Mouse (Mus musculus) thymus, postnatal 14 days (tissue): ENCODE results near the gene Fam131b.
A peak's percentile ranks its signal among the peaks of the same experiment; 100 is the strongest.

Experiments
- DNase-seq: peaks from one replicate; pipeline ENCODE4 v3.0.0; 2021

Gene Fam131b

DNA sequence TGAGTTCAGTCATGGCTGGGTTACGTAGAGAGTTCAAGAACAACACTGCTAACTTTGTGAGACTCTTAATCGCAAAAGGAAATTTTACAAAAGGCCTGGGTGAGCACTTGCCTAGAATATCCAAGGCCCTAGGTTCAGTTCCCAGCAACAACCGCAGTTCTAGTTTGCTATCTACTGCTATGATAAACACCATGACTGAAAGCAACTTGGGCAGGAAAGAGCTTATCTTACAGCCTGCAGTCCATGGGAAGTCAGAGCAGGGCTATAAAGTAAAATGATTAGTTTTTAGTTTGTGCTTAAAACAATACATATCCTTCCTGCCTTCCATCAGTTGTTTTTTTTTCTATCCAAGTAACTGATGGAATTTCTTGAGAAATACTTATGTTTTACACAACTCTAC, 2.1 kb upstream of the Fam131b start:
- DNase-seq: no peak

DNA sequence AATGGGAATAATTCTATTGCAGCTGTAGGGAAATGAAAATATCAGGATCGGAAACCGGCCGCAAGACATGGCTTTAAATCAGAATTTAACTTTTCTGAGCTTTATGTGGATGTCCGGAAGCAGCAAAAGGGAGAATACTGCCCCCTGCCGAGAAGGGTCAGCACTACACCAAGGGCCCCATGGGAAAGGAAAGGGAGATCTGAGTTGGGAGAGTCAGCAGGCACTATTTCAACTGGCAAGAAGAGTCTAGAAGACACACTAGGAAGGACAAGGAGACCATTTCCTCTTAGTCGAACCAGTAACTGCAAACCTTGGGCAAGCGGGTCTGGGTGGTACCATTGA, 796 bp upstream of the Fam131b start:
- DNase-seq: peak; percentile 86

DNA sequence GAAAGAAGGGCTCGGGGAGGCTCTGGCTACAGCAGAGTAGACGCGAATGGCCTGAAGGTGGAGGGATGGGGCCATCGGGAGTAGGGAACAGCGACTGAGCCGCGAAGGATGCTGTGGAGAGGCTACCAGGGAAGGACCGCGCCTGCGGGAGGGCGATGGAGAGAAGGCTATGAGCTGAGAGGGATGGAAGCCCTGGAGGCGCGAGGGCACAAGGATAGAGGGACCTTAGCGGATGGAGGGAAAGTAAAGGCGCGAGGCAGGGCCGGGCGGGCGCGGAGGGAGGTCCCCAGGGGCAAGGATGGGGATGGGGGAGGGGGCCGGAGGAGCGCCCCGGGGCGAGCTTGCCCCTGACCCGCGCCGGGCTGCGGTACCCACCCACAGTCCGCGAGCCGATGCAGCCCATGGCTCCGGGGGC, 369 bp downstream of the Fam131b start:
- no peak for DNase-seq

DNA sequence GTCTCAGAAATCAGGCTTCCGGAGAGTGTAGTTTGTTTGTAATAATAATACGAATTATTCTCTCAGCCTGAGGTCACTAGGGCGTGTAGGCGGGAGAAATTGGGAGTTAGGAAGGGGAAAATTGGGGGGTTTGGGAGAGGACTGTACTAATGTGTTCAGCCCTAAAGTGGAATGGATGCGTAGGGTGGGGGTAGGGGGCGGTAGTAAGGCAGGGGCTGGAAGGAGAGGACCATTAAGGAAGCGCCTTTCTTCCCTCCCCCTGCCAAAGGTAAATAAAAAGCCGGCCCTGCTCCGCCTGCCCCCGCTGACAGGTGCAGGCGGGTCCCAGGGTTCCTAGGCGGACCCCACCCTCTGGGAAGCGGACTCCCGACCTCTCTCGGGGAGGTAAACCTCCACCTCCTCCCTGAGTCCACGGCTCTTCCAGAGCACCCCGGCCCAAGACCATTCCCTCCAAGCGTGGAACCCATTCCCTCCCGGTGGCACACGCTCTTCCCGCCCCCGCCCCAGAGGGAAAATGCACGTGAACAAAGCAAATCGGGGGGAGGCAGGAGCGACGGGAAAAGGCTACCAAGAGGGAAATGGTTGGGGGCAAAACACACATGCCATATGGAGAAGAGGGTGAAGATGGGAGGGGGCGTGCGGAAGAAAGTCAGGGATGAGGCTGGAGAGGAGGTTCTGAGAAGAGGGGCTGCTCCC, 924 bp downstream of the Fam131b start:
- peak; percentile 18 for DNase-seq

DNA sequence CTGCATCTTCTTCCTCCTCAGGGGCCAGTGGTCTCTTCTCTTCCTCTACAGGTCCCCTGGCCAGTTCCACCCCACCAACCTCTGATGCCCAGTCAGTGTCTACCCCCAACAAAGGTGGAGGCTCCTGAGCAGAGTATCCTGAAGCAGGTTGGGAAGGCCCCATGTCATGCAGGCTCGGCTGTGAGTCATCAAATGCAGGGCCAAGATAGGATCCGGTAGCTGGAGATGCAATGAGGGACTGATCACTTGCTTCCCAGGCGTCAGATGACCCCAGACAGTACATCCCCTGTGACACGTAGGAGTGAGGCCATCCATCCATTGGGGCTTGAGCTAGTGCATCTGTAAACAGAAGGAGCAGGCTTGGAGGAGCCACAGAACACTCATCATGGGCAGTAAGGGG, 6.2 kb downstream of the Fam131b start:
- no peak for DNase-seq

DNA sequence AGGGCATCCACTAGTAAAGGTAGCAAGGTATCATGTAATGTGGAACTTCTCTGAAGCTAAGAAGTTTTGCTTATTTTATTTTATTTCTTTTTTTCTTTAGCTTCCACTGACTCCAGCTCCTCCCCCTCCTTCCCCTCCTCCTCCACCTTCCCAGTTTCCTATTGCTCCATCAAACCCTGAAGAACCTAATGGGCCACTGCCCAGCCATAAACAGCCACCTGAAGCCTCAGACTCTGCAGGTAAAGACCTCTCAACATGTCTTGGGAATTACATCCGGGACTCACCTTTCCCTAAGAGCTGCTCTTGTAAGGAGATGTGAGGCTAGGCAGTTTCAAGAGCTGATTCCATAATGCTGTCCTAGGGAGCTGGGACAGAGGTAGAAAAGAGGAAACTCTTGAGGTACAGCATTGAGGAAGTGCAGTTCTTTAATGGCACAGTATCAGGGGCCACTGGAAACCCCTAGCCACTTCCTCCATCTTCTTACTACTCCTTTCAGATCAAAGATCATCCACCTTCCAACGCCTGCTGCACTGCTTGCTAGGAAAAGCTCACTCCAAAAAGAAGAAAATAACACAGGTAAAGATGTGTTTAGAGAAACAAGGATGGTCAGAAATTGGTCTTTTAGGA, 13.9 kb downstream of the Fam131b start:
- DNase-seq: no peak

DNA sequence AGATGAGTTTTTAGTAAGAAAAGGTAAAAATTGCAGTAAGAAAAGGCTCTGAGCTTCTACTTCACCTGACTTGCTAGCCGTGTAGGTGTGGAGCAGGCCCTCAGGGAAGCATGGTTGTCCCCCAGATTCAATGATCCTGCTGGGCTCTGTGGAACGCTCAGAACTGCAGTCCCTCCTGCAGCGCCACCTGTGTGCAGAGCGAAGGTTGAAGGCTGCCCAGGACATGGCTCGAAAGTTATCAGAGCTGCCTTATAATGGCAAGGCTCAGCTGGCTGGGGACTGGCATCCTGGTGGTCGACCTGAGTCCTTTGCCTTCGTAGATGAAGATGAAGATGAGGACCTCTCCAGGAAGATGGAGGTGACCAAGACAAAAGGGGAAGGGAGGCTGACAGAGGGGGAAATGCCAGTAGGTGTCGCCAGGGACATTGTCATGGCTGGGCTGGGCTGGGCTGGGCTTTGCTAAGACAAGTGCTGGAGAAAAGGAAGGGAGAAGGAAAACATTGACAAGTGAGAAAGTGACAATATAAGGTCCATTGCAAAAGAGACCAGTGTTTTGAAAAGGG, 14.5 kb downstream of the Fam131b start:
- peak; percentile 15 for DNase-seq

DNA sequence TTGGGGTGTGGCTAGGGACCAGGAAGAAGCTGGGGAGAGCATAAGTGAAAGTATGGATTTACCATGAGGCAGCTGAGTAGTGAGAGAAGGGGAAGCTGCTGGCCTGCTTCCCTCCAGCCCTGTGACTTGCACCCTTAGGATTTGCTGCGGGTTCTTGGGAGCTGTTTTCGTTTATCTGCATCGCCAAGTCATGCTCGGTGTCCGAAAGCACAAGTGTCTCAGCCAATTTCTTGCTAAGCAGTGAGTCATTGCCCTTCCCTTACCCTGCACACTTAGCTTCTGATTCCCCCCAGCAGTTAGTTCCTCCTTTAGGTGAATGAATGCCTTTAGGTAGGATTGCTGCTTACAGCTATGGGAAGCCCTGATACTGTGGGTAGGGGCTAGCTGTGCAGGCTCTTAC, 25.1 kb downstream of the Fam131b start:
- DNase-seq: no peak

DNA sequence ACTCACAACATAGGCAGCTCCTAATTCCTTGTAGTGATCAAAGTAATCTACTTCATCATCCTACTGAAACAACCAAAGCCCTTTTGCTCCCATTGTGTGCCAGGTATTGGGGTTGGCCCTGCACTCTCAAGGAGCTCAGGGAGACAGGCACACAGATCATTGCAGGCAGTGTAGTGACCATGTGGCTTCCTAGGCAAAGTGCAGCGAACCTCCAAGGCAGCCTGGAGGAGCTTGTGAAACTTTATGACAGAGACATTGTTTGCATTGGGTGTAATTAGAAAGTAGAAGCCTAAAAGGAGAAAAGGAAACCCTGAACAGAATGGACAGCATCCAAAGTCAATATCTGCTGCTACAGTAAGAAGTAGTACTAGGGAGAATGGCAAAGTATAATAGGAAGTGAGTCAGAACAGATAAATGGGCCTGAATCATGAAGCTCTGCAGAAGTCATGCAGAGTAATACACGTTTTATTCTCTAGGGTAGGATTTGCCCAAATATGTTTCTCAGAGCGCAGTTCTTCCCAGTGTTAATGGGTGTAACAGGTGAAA, 28.8 kb downstream of the Fam131b start:
- DNase-seq: no peak

DNA sequence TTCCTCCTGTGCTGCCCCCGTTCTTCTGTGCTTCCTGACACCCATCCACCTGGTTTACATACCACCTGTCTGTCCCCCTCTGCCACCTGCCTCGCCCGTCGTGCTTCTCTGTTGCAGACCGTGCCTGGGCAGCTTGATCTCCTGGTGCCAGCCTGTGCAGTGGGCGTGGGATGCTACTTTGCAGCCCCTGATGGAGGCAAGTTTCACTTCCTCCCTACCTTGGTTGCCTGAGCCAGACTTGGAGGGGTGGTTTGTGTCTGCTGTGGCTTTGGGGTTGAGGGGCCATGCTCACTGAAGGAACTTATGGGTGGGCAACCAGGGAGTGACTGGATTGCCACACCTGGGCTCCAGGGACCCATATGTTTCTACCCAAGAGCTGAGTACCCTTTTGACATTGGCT, 31.1 kb downstream of the Fam131b start:
- DNase-seq: no peak

DNA sequence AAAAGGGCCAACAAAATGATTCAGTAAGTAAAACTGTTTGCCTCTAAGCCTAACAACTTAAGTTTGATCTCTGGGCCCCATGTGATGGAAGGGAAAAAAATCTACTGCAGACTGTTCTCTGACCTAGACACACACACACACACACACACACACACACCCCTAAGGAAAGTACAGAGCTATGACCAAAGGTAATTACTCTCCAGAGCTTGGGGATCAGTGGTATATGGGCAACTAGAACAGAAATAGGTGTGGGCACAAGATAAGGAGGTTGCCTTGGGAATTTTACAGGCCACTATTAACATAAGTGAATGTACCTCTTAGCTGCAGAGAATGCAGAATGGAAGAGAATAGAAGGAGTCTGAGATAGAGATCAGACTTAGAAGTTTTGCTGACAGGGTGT, 36.9 kb downstream of the Fam131b start:
- DNase-seq: no peak

DNA sequence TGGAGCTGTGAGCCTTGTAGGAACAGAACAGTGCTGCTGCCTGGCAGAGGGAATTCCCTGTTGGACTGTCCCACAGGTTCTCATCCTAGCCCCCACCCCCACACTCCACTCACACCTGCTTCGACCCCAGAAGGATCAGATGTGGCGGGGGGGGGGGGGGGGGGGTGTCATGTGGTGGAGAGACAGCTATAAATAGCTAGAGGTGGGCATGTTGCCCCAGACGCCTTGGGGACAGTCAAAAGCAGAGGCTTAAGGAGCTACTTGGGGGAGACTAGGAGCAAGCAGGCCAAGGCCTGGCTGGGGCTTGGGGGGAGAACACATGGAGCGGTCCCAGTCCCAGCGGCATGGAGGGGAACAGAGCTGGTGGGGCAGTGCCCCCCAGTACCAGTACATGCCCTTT, 38.0 kb downstream of the Fam131b start, which contains the start of gene Clcn1:
Gene Clcn1, plus strand, starts transcription at position 238 of the 400 bp plus-strand sequence.
- DNase-seq: no peak

DNA sequence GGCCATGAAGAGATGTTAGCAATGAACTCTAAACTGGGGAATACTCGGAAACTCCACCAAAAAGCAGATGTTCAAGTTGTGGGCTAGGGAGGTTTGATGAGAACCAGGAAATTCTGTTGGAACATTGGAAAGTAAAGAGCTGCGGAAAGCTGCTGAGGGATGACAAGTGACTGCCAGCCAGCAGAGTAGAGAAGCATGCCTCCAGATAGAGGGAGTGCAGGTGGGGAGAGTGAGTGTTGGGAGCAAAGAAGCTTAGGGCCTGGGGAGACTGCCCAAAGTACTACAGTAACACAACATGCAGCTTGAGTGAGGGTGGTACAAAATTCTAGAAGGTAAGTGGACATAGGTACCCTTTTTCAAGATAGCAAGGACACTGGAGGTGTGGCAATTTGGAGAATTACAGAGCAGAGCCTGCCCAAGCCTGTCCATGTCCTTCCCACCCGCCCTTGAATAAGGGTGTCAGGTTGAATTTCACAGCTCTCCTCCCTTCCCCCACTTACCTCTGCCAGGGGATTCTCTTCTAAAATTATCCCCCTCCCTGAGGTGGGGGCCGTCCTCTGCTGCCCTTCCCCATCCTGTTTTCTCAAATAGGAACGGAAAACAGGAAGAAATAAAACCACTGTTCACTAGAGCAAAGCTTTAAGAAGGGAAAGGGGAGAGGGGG, 41.4 kb downstream of the Fam131b start:
- no peak for DNase-seq

DNA sequence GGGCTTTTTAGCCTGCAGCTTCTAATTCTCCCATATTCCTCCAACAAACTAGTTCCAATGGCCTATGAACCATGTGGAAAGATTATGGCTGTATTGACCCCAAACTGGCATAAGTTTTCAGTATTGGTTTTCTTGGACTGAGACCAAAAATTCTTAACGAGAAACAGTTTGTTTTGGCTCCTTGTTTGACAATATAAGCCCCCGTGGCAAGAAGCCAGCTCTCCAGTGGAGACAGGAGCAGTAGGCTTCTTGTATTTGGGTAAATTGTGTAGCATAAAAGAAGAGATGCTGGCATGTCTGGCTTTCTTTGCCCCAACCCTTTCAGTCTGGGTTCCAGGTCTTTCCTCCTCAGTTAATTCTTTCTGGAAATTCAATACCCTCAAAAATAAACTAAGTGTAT, 48.3 kb downstream of the Fam131b start:
- DNase-seq: no peak

DNA sequence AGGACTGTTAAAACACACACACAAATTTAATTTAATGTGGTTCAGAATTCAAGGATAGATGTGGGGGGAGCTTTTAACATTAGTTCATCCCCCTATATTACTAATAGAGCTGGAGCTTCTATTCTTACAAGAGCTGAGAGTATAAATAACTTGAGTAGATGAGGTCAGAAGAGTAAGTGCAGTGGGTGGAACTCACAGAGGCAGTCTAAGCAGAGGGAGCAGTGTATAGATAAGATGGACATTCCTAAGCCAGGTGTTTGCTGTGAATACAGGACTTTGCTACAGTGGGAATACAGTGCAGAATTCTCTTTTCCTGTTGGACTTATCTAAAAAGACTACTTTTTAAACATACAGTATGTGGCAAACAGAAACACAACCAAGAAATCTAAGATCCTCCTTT, 53.6 kb downstream of the Fam131b start:
- DNase-seq: no peak

DNA sequence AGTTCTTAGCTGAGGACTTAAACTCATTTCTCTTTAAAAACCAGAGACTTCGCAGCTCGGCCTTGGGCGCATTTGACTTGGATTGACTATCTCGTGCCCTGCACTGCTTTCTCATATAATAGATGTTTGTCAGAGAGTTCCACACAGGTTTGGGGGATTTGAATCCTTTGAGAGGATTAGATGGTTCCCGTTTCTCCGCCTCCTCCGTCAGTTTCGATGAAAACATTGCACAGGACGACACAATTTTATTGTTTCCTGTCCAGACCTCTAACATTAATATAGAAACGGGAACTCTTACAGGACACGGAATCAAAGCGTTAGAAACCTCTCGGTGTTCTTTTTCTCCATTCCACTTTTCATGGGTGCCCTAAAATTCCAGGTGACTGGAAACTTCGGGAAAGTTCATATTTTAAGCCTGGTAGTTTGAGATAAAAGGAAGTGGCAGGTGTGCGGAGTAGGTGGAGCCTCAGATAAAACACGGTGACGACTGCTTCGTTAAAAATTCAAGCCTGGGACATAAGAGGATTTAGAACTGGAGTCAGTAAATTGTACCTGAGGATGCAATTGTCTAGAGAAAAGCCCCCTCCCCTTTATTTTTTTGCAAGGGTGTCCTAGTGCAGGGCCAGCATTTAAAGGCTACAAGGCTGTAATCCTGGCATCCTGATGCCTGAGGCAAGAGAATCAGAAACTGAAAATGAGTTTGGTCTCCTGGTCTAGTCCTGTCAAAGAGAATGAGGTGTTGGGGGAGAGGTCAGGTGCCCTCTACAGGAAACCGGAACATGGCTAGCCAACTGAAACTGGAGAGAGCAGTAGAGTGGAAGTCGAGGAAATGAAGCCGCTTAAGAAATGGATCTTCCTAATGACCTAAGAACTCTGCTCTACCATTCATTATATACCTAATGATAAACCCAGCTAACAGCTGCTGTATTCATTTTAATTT, 58.8 kb downstream of the Fam131b start:
- peak; percentile 34 for DNase-seq
